8 mouse cellular contexts compared by ENCODE assay signal in genomic region chr6:92219445-92219844, GRCm38 (mm10). TPM values are rescaled to one million over a fixed set of nuclear protein-coding genes. Genes with fewer than 3 reads are reported as not detected.
DNase-seq lines count a peak whose midpoint lies in the region; ATAC-seq and TF ChIP-seq lines count a peak whose summit lies in the region.

No protein-coding gene starts in this region.

- no peak overlapping the region for H3K9ac ChIP-seq in liver, adult 2 months (ENCODE audit: low read depth, low read length)
- no peak overlapping the region for H3K9ac ChIP-seq in liver, embryonic 12.5 days
- no peak overlapping the region for H3K9ac ChIP-seq in intestine, embryonic 16.5 days (ENCODE audit: low read depth, low read length)
- H3K9ac ChIP-seq in liver, embryonic 14.5 days (replicated peaks) = no peak overlapping the region

- no peaks in the 10 kb centered on the region for H3K27me3 ChIP-seq in liver, adult 2 months (ENCODE audit: control insufficient read depth, insufficient read depth, low read length)
- no peaks in the 10 kb centered on the region; the same call in 1 of the 2 replicates for H3K27me3 ChIP-seq in liver, embryonic 12.5 days (replicated peaks)
- H3K27me3 ChIP-seq in intestine, embryonic 16.5 days (replicated peaks; ENCODE audit: control insufficient read depth, insufficient read depth, low read length) = no peaks in the 10 kb centered on the region
- H3K27me3 ChIP-seq in liver, embryonic 14.5 days (ENCODE audit: control insufficient read depth, insufficient read depth, low read length) = no peaks in the 10 kb centered on the region

- H3K9me3 ChIP-seq in liver, embryonic 12.5 days (replicated peaks) = no peaks in the 10 kb centered on the region
- no peaks in the 10 kb centered on the region for H3K9me3 ChIP-seq in intestine, embryonic 16.5 days (ENCODE audit: control insufficient read depth, low read length)
- no peaks in the 10 kb centered on the region for H3K9me3 ChIP-seq in liver, embryonic 14.5 days (ENCODE audit: control insufficient read depth, low read length)

- H3K27ac ChIP-seq in liver, adult 2 months (replicated peaks; ENCODE audit: insufficient read depth, low read depth, low read length) = no peak overlapping the region
- H3K27ac ChIP-seq in liver, embryonic 12.5 days = no peak overlapping the region
- H3K27ac ChIP-seq in bone marrow macrophage, adult 2 months (ENCODE audit: insufficient read depth, low read depth, low read length) = no peak overlapping the region
- H3K27ac ChIP-seq in intestine, embryonic 16.5 days (ENCODE audit: low read length) = no peak overlapping the region
- H3K27ac ChIP-seq in liver, embryonic 14.5 days = no peak overlapping the region

- no peak for TF ChIP-seq POLR2A in liver, adult 2 months (IDR thresholded peaks at IDR 0.05; ENCODE audit: extremely low read depth, insufficient read depth, low read length)
- TF ChIP-seq POLR2A in bone marrow macrophage, adult 2 months (IDR thresholded peaks at IDR 0.05; ENCODE audit: borderline replicate concordance, low read depth, low read length) = no peak

- peak; percentile 5 for DNase-seq in cerebellum, adult 11 months
- no peak for DNase-seq in cerebellum, adult 9-10 months
- peak; percentile 91 for DNase-seq in liver, adult 2 months (ENCODE audit: extremely low read depth, low read depth, low spot score)
- DNase-seq in liver, embryonic 14.5 days (ENCODE audit: low read depth in 3 of 3, low spot score in 3 of 3) = peak in 2 of 3 experiments; percentile 36 to 37
- DNase-seq in right cerebral cortex, postnatal 36 days (ENCODE audit: low spot score in 2 of 2) = peak; percentile 26 to 33

- ATAC-seq in liver, embryonic 12.5 days = no peak
- ATAC-seq in intestine, embryonic 16.5 days = peak; percentile 57
- ATAC-seq in liver, embryonic 14.5 days (ENCODE audit: insufficient read depth) = no peak

- peaks cover 2% of the 10 kb centered on the region; the same call in 1 of the 2 replicates for H3K79me2 ChIP-seq in liver, adult 2 months (ENCODE audit: control insufficient read depth, insufficient read depth, low read length)

- H3K4me1 ChIP-seq in liver, adult 2 months (ENCODE audit: control insufficient read depth, insufficient read depth, low read length) = peaks cover 6% of the 10 kb centered on the region; the same call in 1 of the 2 replicates
- H3K4me1 ChIP-seq in liver, embryonic 12.5 days = peaks cover 7% of the 10 kb centered on the region
- peaks cover 4% of the 10 kb centered on the region; the same call in 1 of the 2 replicates for H3K4me1 ChIP-seq in bone marrow macrophage, adult 2 months (ENCODE audit: control insufficient read depth, insufficient read depth, low read length)
- 0 out of 2 replicates have a peak, but pooled peaks cover 4% of the 10 kb centered on the region for H3K4me1 ChIP-seq in intestine, embryonic 16.5 days (ENCODE audit: control insufficient read depth, insufficient read depth, low read length)
- peaks cover 5 to 6% of the 10 kb centered on the region in 2 experiments for H3K4me1 ChIP-seq in liver, embryonic 14.5 days (replicated peaks; ENCODE audit: control insufficient read depth in 2 of 2, insufficient read depth in 2 of 2, low read length in 1 of 2)

- TF ChIP-seq EP300 in liver, embryonic 14.5 days (IDR thresholded peaks at IDR 0.05; ENCODE audit: low read depth) = no peak

- WGBS in liver, adult 2 months = 50% methylated on average over 3 of the region's 3 CpGs
- 37% methylated on average over 3 of the region's 3 CpGs for WGBS in liver, embryonic 12.5 days (ENCODE audit: insufficient replicate concordance)
- WGBS in intestine, embryonic 16.5 days = 47% methylated on average over 3 of the region's 3 CpGs
- WGBS in liver, embryonic 14.5 days (ENCODE audit: insufficient replicate concordance) = 37% methylated on average over 3 of the region's 3 CpGs

- TF ChIP-seq CTCF in liver, adult 2 months (IDR thresholded peaks at IDR 0.05; ENCODE audit: low read depth, low read length) = peak; percentile 68
- peak; percentile 51; the same call in 1 of the 2 replicates for TF ChIP-seq CTCF in bone marrow macrophage, adult 2 months (IDR thresholded peaks at IDR 0.05; ENCODE audit: low read depth, low read length)
- peak; percentile 66 for TF ChIP-seq CTCF in liver, embryonic 14.5 days (IDR thresholded peaks at IDR 0.05; ENCODE audit: low read depth)

- no peak overlapping the region for H3K4me3 ChIP-seq in liver, adult 2 months (ENCODE audit: insufficient read depth, low read depth, low read length)
- H3K4me3 ChIP-seq in liver, embryonic 12.5 days = no peak overlapping the region
- H3K4me3 ChIP-seq in bone marrow macrophage, adult 2 months (ENCODE audit: insufficient read depth, low read length) = no peak overlapping the region
- no peak overlapping the region for H3K4me3 ChIP-seq in intestine, embryonic 16.5 days (ENCODE audit: low read length)
- no peak overlapping the region for H3K4me3 ChIP-seq in liver, embryonic 14.5 days (ENCODE audit: insufficient read depth in 1 of 2, low read depth in 2 of 2, low read length in 2 of 2)

- no peak overlapping the region for H3K4me2 ChIP-seq in liver, embryonic 12.5 days
- H3K4me2 ChIP-seq in intestine, embryonic 16.5 days (ENCODE audit: low read depth, low read length) = no peak overlapping the region
- no peak overlapping the region for H3K4me2 ChIP-seq in liver, embryonic 14.5 days (ENCODE audit: low read depth)

- no peaks in the 10 kb centered on the region for H3K36me3 ChIP-seq in liver, adult 2 months (ENCODE audit: control insufficient read depth, insufficient read depth, low read length)
- no peaks in the 10 kb centered on the region for H3K36me3 ChIP-seq in liver, embryonic 12.5 days
- no peaks in the 10 kb centered on the region for H3K36me3 ChIP-seq in intestine, embryonic 16.5 days (ENCODE audit: control insufficient read depth, insufficient read depth, low read length)
- H3K36me3 ChIP-seq in liver, embryonic 14.5 days (replicated peaks; ENCODE audit: control insufficient read depth, insufficient read depth, low read depth) = no peaks in the 10 kb centered on the region

RNA-seq across cellular contexts. Expression of gene Rbsn, which starts 4.7 kb away (rescaled TPM):
- 6.1 and 6.7 TPM in 2 replicates for total RNA-seq in liver, adult 2 months (2014; rRNA removed)
- polyA plus RNA-seq in liver, adult 2 months (2012; rRNA removed) = 3.9 and 4.1 TPM in 2 replicates
- 12.2 and 12.4 TPM in 2 replicates for polyA plus RNA-seq in liver, embryonic 12.5 days (2016; fragmentation: Nextera tagmentation; extraction: Ambion mirVana)
- polyA plus RNA-seq in bone marrow macrophage, adult 2 months (2012; ENCODE audit: insufficient read depth, insufficient read length, missing spikeins) = 13.2 and 17.0 TPM in 2 replicates
- 16.0 and 16.6 TPM in 2 replicates for polyA plus RNA-seq in intestine, embryonic 16.5 days (2015; fragmentation: Nextera tagmentation; extraction: Ambion mirVana)
- 3.1 and 3.8 TPM in 2 replicates for polyA plus RNA-seq in liver, embryonic 14.5 days (2012; rRNA removed)
- 4.8 and 5.3 TPM in 2 replicates for polyA plus RNA-seq in liver, embryonic 14.5 days (2014; fragmentation: Nextera tagmentation; extraction: Ambion mirVana)

RNA-seq across cellular contexts. Expression of gene Trh, which starts 25.0 kb away (rescaled TPM):
- not detected in 2 replicates for total RNA-seq in liver, adult 2 months (2014; rRNA removed)
- not detected in 2 replicates for polyA plus RNA-seq in liver, adult 2 months (2012; rRNA removed)
- polyA plus RNA-seq in liver, embryonic 12.5 days (2016; fragmentation: Nextera tagmentation; extraction: Ambion mirVana) = not detected in 2 replicates
- polyA plus RNA-seq in bone marrow macrophage, adult 2 months (2012; ENCODE audit: insufficient read depth, insufficient read length, missing spikeins) = not detected in 2 replicates
- polyA plus RNA-seq in intestine, embryonic 16.5 days (2015; fragmentation: Nextera tagmentation; extraction: Ambion mirVana) = 1.8 and 2.5 TPM in 2 replicates
- 0.03 TPM in 1 of 2 replicates, not detected in the other for polyA plus RNA-seq in liver, embryonic 14.5 days (2012; rRNA removed)
- polyA plus RNA-seq in liver, embryonic 14.5 days (2014; fragmentation: Nextera tagmentation; extraction: Ambion mirVana) = 0.06 TPM in 1 of 2 replicates, not detected in the other

RNA-seq across cellular contexts. Expression of gene Mrps25, which starts 35.6 kb away (rescaled TPM):
- total RNA-seq in liver, adult 2 months (2014; rRNA removed) = 9.7 and 10.0 TPM in 2 replicates
- polyA plus RNA-seq in liver, adult 2 months (2012; rRNA removed) = 5.0 and 5.6 TPM in 2 replicates
- polyA plus RNA-seq in liver, embryonic 12.5 days (2016; fragmentation: Nextera tagmentation; extraction: Ambion mirVana) = 69.3 and 70.5 TPM in 2 replicates
- polyA plus RNA-seq in bone marrow macrophage, adult 2 months (2012; ENCODE audit: insufficient read depth, insufficient read length, missing spikeins) = 48.5 and 58.0 TPM in 2 replicates
- polyA plus RNA-seq in intestine, embryonic 16.5 days (2015; fragmentation: Nextera tagmentation; extraction: Ambion mirVana) = 110 and 115 TPM in 2 replicates
- polyA plus RNA-seq in liver, embryonic 14.5 days (2012; rRNA removed) = 6.7 and 18.2 TPM in 2 replicates
- 37.1 and 39.1 TPM in 2 replicates for polyA plus RNA-seq in liver, embryonic 14.5 days (2014; fragmentation: Nextera tagmentation; extraction: Ambion mirVana)
